1 mouse cellular context compared by ENCODE assay signal in genomic region chr2:71527323-71528013, GRCm38 (mm10).
TF ChIP-seq lines count a peak whose summit lies in the region.

No protein-coding gene starts in this region.

TF ChIP-seq in MEL, 35 proteins besides CTCF, POLR2A, EP300 and RAD21 (continued from another document):
- TF ChIP-seq NELFE (IDR thresholded peaks at IDR 0.05; ENCODE audit: low read depth, low read length), result peak; percentile 6
- no peak; the same call in 1 of the 2 replicates for TF ChIP-seq SIN3A (IDR thresholded peaks at IDR 0.05; ENCODE audit: low read length)
- no peak for TF ChIP-seq MAZ (IDR thresholded peaks at IDR 0.05; ENCODE audit: low read depth, low read length)
- TF ChIP-seq MXI1 (IDR thresholded peaks at IDR 0.05; ENCODE audit: low read depth, low read length), result no peak
- TF ChIP-seq GABPA (IDR thresholded peaks at IDR 0.05; ENCODE audit: low read depth, low read length), result no peak
- TF ChIP-seq SMC3 (IDR thresholded peaks at IDR 0.05; ENCODE audit: low read depth, low read length), result no peak
- TF ChIP-seq CHD2 (IDR thresholded peaks at IDR 0.05; ENCODE audit: low read length), result no peak
- TF ChIP-seq POLR2AphosphoS5 (IDR thresholded peaks at IDR 0.05; ENCODE audit: borderline replicate concordance, low read depth, low read length), result no peak
- no peak for TF ChIP-seq BHLHE40 (IDR thresholded peaks at IDR 0.05; ENCODE audit: borderline replicate concordance, low read depth, low read length)
- no peak for TF ChIP-seq USF2 (IDR thresholded peaks at IDR 0.05; ENCODE audit: borderline replicate concordance in 1 of 2, insufficient read depth in 1 of 2, low read depth in 1 of 2, low read length in 2 of 2)
- TF ChIP-seq UBTF (IDR thresholded peaks at IDR 0.05; ENCODE audit: borderline replicate concordance, insufficient read depth, low read depth, low read length), result no peak
- no peak for TF ChIP-seq MAFK (IDR thresholded peaks at IDR 0.05; ENCODE audit: borderline replicate concordance, low read depth, low read length)
- 0 out of 2 replicates have a peak, but pooled peaks have one; percentile 27 for TF ChIP-seq MYC (IDR thresholded peaks at IDR 0.05; ENCODE audit: low read depth, low read length)
- TF ChIP-seq TCF12 (IDR thresholded peaks at IDR 0.05; ENCODE audit: low read depth, low read length), result no peak
- no peak for TF ChIP-seq ZKSCAN1 (IDR thresholded peaks at IDR 0.05; ENCODE audit: low read depth, low read length)
- no peak for TF ChIP-seq ETS1 (IDR thresholded peaks at IDR 0.05; ENCODE audit: low read depth, low read length)
- no peak for TF ChIP-seq MYB (IDR thresholded peaks at IDR 0.05; ENCODE audit: low read depth, low read length)
- no peak for TF ChIP-seq ELF1 (IDR thresholded peaks at IDR 0.05; ENCODE audit: low read depth, low read length)
TF ChIP-seq in MEL: peak in this region for 5.
